Mouse (Mus musculus): Measurements from ENCODE around the gene Adarb1. TPM values are rescaled to one million over a fixed set of nuclear protein-coding genes. Genes with fewer than 3 reads are reported as not detected.

Adarb1 gene
- polyA plus RNA-seq, 1 experiment from 2014 or later: 15.4 TPM

GRCm38 (mm10) chr10:77341711-77342110, 76.4 kb downstream of the Adarb1 start:
- Histone ChIP-seq H3K9ac (ENCODE audit: low read length) (no peak overlapping the region), H3K36me3 (ENCODE audit: control insufficient read depth, insufficient read depth, low read length) (no peaks in the 10 kb centered on the region), H3K27ac (replicated peaks in 1 of 2; ENCODE audit: control insufficient read depth in 1 of 2, insufficient read depth in 1 of 2, low read depth in 2 of 2, low read length in 2 of 2) (no peak overlapping the region), H3K27me3 (ENCODE audit: control insufficient read depth, insufficient read depth, low read length) (no peaks in the 10 kb centered on the region), H3K9me3 (ENCODE audit: control insufficient read depth, low read length) (no peaks in the 10 kb centered on the region), H3K4me2 (ENCODE audit: low read length) (no peak overlapping the region), H3K4me1 (ENCODE audit: control insufficient read depth in 2 of 2, insufficient read depth in 2 of 2, low read length in 2 of 2) (peaks cover 15 to 21% of the 10 kb centered on the region in 2 experiments), H3K4me3 (ENCODE audit: control insufficient read depth in 1 of 2, insufficient read depth in 1 of 2, low read depth in 1 of 2, low read length in 2 of 2) (no peak overlapping the region)
- ATAC-seq (ENCODE audit: insufficient number of reproducible peaks, insufficient read depth, low FRiP score, low read depth): no peak

- WGBS: 78% methylated on average over 4 of the region's 4 CpGs
- H3K4me1 ChIP-seq (ENCODE audit: control insufficient read depth in 2 of 2, insufficient read depth in 2 of 2, low read length in 2 of 2): peaks cover 15 to 24% of the 10 kb centered on the region in 2 experiments
- no peak overlapping the region for H3K9ac ChIP-seq (ENCODE audit: low read length)
- H3K9me3 ChIP-seq (ENCODE audit: control insufficient read depth, low read length): no peaks in the 10 kb centered on the region
- no peak overlapping the region for H3K4me2 ChIP-seq (ENCODE audit: low read length)
- H3K27ac ChIP-seq (replicated peaks in 1 of 2; ENCODE audit: control insufficient read depth in 1 of 2, insufficient read depth in 1 of 2, low read depth in 2 of 2, low read length in 2 of 2): no peak overlapping the region
- no peaks in the 10 kb centered on the region for H3K27me3 ChIP-seq (ENCODE audit: control insufficient read depth, insufficient read depth, low read length)
- no peak overlapping the region for H3K4me3 ChIP-seq (ENCODE audit: control insufficient read depth in 1 of 2, insufficient read depth in 1 of 2, low read depth in 1 of 2, low read length in 2 of 2)
- no peaks in the 10 kb centered on the region for H3K36me3 ChIP-seq (ENCODE audit: control insufficient read depth, insufficient read depth, low read length)
- no peak for ATAC-seq (ENCODE audit: insufficient number of reproducible peaks, insufficient read depth, low FRiP score, low read depth)
These were observed 77.0 kb downstream of the Adarb1 start for GRCm38 (mm10) chr10:77341059-77341458.

GRCm38 (mm10) chr10:77339871-77340341, 78.2 kb downstream of the Adarb1 start:
- H3K9me3 ChIP-seq (ENCODE audit: control insufficient read depth, low read length): no peaks in the 10 kb centered on the region
- peaks cover 15 to 28% of the 10 kb centered on the region in 2 experiments for H3K4me1 ChIP-seq (ENCODE audit: control insufficient read depth in 2 of 2, insufficient read depth in 2 of 2, low read length in 2 of 2)
- peak overlapping the region; percentile 34 to 45 for H3K4me3 ChIP-seq (ENCODE audit: control insufficient read depth in 1 of 2, insufficient read depth in 1 of 2, low read depth in 1 of 2, low read length in 2 of 2)
- peak overlapping the region; percentile 35; the same call in 1 of the 2 replicates for H3K9ac ChIP-seq (ENCODE audit: low read length)
- 23% methylated on average over 18 of the region's 18 CpGs for WGBS
- H3K27me3 ChIP-seq (ENCODE audit: control insufficient read depth, insufficient read depth, low read length): no peaks in the 10 kb centered on the region
- ATAC-seq (ENCODE audit: insufficient number of reproducible peaks, insufficient read depth, low FRiP score, low read depth): 0 out of 2 replicates have a peak, but pooled peaks have one; percentile 14
- H3K36me3 ChIP-seq (ENCODE audit: control insufficient read depth, insufficient read depth, low read length): no peaks in the 10 kb centered on the region
- no peak overlapping the region; a peak in 1 of 4 replicates for H3K27ac ChIP-seq (replicated peaks in 1 of 2; ENCODE audit: control insufficient read depth in 1 of 2, insufficient read depth in 1 of 2, low read depth in 2 of 2, low read length in 2 of 2)
- H3K4me2 ChIP-seq (ENCODE audit: low read length): peak overlapping the region; percentile 62

- Histone ChIP-seq H3K9ac (ENCODE audit: low read length) (no peak overlapping the region), H3K27me3 (ENCODE audit: control insufficient read depth, insufficient read depth, low read length) (no peaks in the 10 kb centered on the region), H3K4me3 (ENCODE audit: control insufficient read depth in 1 of 2, insufficient read depth in 1 of 2, low read depth in 1 of 2, low read length in 2 of 2) (no peak overlapping the region), H3K4me1 (ENCODE audit: control insufficient read depth in 2 of 2, insufficient read depth in 2 of 2, low read length in 2 of 2) (peaks cover 0 to 9% of the 10 kb centered on the region in 2 experiments; a peak in 3 of 4 replicates), H3K36me3 (ENCODE audit: control insufficient read depth, insufficient read depth, low read length) (no peaks in the 10 kb centered on the region), H3K4me2 (ENCODE audit: low read length) (no peak overlapping the region), H3K27ac (replicated peaks in 1 of 2; ENCODE audit: control insufficient read depth in 1 of 2, insufficient read depth in 1 of 2, low read depth in 2 of 2, low read length in 2 of 2) (no peak overlapping the region), H3K9me3 (ENCODE audit: control insufficient read depth, low read length) (no peaks in the 10 kb centered on the region)
- ATAC-seq (ENCODE audit: insufficient number of reproducible peaks, insufficient read depth, low FRiP score, low read depth): no peak
- 66% methylated on average over 9 of the region's 9 CpGs for WGBS
These were observed 84.6 kb downstream of the Adarb1 start for GRCm38 (mm10) chr10:77333518-77333917.

GRCm38 (mm10) chr10:77329446-77330094, 88.5 kb downstream of the Adarb1 start:
- 75% methylated on average over 11 of the region's 11 CpGs for WGBS
- no peak overlapping the region for H3K27ac ChIP-seq (replicated peaks in 1 of 2; ENCODE audit: control insufficient read depth in 1 of 2, insufficient read depth in 1 of 2, low read depth in 2 of 2, low read length in 2 of 2)
- H3K9me3 ChIP-seq (ENCODE audit: control insufficient read depth, low read length): no peaks in the 10 kb centered on the region
- no peak overlapping the region for H3K4me3 ChIP-seq (ENCODE audit: control insufficient read depth in 1 of 2, insufficient read depth in 1 of 2, low read depth in 1 of 2, low read length in 2 of 2)
- H3K9ac ChIP-seq (ENCODE audit: low read length): no peak overlapping the region
- ATAC-seq (ENCODE audit: insufficient number of reproducible peaks, insufficient read depth, low FRiP score, low read depth): no peak
- H3K4me1 ChIP-seq (ENCODE audit: control insufficient read depth in 2 of 2, insufficient read depth in 2 of 2, low read length in 2 of 2): no peaks in the 10 kb centered on the region
- no peaks in the 10 kb centered on the region for H3K27me3 ChIP-seq (ENCODE audit: control insufficient read depth, insufficient read depth, low read length)
- H3K4me2 ChIP-seq (ENCODE audit: low read length): no peak overlapping the region
- no peaks in the 10 kb centered on the region for H3K36me3 ChIP-seq (ENCODE audit: control insufficient read depth, insufficient read depth, low read length)

GRCm38 (mm10) chr10:77324716-77325115, 93.4 kb downstream of the Adarb1 start:
- Histone ChIP-seq H3K27me3 (ENCODE audit: control insufficient read depth, insufficient read depth, low read length) (no peaks in the 10 kb centered on the region), H3K4me2 (ENCODE audit: low read length) (no peak overlapping the region), H3K36me3 (ENCODE audit: control insufficient read depth, insufficient read depth, low read length) (peaks cover 14% of the 10 kb centered on the region; the same call in 1 of the 2 replicates), H3K9me3 (ENCODE audit: control insufficient read depth, low read length) (no peaks in the 10 kb centered on the region), H3K4me1 (ENCODE audit: control insufficient read depth in 2 of 2, insufficient read depth in 2 of 2, low read length in 2 of 2) (0 out of 4 replicates have a peak, but pooled peaks cover 0 to 5% of the 10 kb centered on the region in 2 experiments), H3K27ac (replicated peaks in 1 of 2; ENCODE audit: control insufficient read depth in 1 of 2, insufficient read depth in 1 of 2, low read depth in 2 of 2, low read length in 2 of 2) (no peak overlapping the region), H3K9ac (ENCODE audit: low read length) (no peak overlapping the region), H3K4me3 (ENCODE audit: control insufficient read depth in 1 of 2, insufficient read depth in 1 of 2, low read depth in 1 of 2, low read length in 2 of 2) (no peak overlapping the region)
- no peak for ATAC-seq (ENCODE audit: insufficient number of reproducible peaks, insufficient read depth, low FRiP score, low read depth)
- 87% methylated on average over 6 of the region's 6 CpGs for WGBS

- 0 out of 4 replicates have a peak, but pooled peaks cover 2 to 5% of the 10 kb centered on the region in 2 experiments for H3K4me1 ChIP-seq (ENCODE audit: control insufficient read depth in 2 of 2, insufficient read depth in 2 of 2, low read length in 2 of 2)
- no peak for ATAC-seq (ENCODE audit: insufficient number of reproducible peaks, insufficient read depth, low FRiP score, low read depth)
- H3K36me3 ChIP-seq (ENCODE audit: control insufficient read depth, insufficient read depth, low read length): peaks cover 22% of the 10 kb centered on the region; the same call in 1 of the 2 replicates
- H3K9ac ChIP-seq (ENCODE audit: low read length): no peak overlapping the region
- no peaks in the 10 kb centered on the region for H3K9me3 ChIP-seq (ENCODE audit: control insufficient read depth, low read length)
- no peak overlapping the region for H3K4me2 ChIP-seq (ENCODE audit: low read length)
- H3K27ac ChIP-seq (replicated peaks in 1 of 2; ENCODE audit: control insufficient read depth in 1 of 2, insufficient read depth in 1 of 2, low read depth in 2 of 2, low read length in 2 of 2): no peak overlapping the region
- no peak overlapping the region for H3K4me3 ChIP-seq (ENCODE audit: control insufficient read depth in 1 of 2, insufficient read depth in 1 of 2, low read depth in 1 of 2, low read length in 2 of 2)
- 88% methylated on average over 8 of the region's 8 CpGs for WGBS
- H3K27me3 ChIP-seq (ENCODE audit: control insufficient read depth, insufficient read depth, low read length): no peaks in the 10 kb centered on the region
These were observed 96.5 kb downstream of the Adarb1 start for GRCm38 (mm10) chr10:77321611-77322010.
